Mouse (Mus musculus) embryonic fibroblast, embryonic 13.5 days (primary cell): ENCODE measurements around the gene C1rl.

ENCODE experiments used
- CTCF ChIP-seq: IDR thresholded peaks from 2 replicates; pipeline ENCODE4 v1.5.1; 2011; ENCODE audit warnings: mild to moderate bottlenecking, control low read depth, low read length, moderate library complexity, borderline replicate concordance; ENCODE audit not compliant: insufficient read depth
- POLR2A ChIP-seq: IDR thresholded peaks from 2 replicates; pipeline ENCODE4 v1.6.1; 2011; ENCODE audit warnings: low read depth, mild to moderate bottlenecking, control low read depth, low read length, moderate library complexity

DNA sequence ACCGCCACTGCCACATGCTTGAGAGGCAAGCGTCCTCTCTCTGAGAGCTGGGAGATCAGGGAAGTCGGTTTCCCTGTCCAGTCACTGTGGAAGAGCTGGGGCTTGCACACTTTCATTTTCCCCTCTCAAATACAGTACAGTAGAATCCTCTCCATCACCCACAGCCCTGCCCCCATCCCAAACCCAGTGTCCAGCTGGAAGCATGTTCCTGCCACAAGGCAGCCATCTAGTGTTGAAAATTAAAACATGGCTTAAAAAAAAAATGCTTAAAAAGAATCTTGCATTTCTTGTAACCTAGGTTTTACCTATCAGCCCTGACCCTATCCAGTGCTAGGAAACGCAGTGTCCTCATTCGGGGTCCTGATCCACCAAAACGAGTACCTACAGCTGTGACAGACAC is 51.6 kb downstream of the C1rl start:
- TF ChIP-seq CTCF (no peak), POLR2A (no peak)
